Mouse (Mus musculus) thymus, postnatal 36 days (tissue): Measurements from ENCODE around the gene Olfr986.
"Not testable (repeated sequence)": the region's sequence is repeated elsewhere in the genome, so short reads cannot be mapped to it uniquely, and the experiment has no call there.

ENCODE experiments used
- DNase-seq, 2 experiments: peaks; one replicate each; pipeline ENCODE4 v3.0.0; 2022; ENCODE audit warnings: mixed read lengths in 2 of 2

The Olfr986 gene

DNA sequence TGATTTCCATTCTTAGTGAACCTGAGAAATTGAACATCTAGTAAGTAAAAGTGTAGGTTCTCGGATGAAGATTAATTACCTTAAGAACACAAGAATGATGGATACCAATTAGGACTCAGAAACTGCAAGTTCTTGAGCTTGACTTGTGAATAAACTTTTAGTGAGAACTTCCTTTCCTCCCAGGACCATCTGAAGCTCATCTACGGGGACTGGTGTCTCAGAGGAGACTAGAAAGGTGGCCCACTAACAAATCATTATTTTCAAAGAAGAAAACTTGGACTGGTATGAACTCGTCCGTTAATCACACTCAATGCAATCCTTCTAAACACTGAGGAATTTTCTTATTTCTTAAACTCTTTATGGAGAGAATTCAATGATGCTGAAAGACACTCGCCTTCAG, at the start of gene Olfr986:
Olfr986 (plus strand) TSS at position 301 of the 400 bp plus-strand sequence.
- no peak for DNase-seq

GRCm38 (mm10) chr9:40136987-40137688, 43.6 kb upstream of the Olfr986 start:
- no peak for DNase-seq

- DNase-seq = no peak
These were observed 41.2 kb upstream of the Olfr986 start for GRCm38 (mm10) chr9:40139484-40139883.

DNA sequence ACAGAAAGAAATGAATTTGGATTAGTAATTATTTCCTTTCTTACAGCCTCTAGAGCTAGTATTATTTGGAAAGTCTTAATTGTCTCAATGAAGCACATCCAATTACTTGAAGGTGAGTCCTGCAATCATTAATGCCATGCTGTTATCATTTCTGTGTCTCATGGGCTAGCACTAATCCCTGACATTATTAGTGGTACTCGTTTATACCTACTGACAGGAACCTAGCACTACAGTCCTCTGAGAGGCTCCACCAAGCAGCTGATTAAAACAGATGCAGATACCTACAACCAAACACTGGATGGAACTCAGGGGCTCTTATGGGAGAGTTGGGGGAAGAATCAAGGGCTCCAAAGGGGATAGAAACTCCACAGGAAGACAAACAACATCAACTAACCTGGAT, 39.2 kb upstream of the Olfr986 start:
- DNase-seq = no peak

DNA sequence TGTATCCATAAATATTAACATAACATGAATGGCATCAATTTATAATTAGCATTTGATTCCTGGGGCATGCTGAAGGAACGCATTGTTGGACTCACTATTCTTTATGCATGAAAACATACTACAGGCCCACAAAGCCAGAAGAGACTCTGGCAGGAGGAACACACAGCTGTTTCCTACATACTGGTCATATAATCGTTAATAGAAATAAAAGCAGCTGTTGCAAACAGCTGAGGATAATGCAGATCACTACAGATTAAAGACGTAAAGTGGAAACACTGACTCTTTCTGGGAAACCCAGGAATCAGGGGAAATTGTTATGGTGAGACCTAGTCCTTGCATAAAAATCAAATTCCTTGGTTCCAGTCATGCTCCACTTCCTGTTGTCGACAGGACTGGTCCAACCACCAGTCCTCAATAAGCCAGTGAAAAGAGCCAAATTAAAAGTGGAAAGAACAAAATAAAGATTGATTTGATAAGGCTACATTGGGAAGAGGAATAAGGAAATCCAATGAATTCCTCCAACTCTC, 25.5 kb upstream of the Olfr986 start:
- DNase-seq = no peak

DNA sequence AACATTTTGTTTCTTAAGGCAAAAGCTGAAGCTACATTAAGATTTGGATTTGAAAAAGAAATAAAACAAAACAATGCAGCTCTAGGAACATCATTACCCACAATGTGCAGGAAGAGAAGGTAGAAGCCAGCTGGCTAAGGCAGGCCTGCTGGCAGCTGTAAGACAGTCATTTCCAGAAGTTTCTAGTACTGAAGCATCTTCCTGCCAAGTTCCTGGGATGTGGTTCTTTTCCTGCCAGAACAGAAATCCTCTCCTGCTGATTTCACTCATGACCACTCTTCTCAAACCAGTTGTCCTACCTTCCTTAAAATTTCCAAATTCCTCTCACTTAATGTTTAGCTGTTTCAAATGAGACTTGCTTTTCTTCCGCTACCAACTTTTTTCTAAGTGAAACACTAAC, 14.3 kb upstream of the Olfr986 start:
- DNase-seq = no peak

- no peak for DNase-seq
These were observed 3.7 kb upstream of the Olfr986 start for GRCm38 (mm10) chr9:40177017-40177416.

DNA sequence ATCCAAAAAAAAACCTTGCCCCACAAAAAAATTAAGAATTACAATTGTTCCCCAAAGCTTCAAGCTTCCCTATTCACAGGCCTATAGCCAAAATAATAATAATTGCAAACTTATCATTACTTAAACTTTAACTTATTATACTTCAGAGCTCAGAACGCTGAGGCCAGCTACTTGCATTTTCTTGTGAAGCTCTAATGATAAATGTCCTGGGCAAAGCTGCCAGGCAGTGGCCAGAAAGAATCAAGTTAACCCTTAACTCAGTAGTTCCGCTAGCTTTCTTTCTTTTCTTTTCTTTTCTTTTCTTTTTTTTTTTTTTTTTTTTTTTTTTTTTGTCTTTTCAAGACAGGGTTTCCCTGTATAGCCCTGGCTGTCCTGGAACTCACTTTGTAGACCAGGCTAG, 4.4 kb downstream of the Olfr986 start:
- DNase-seq = not testable (repeated sequence)

DNA sequence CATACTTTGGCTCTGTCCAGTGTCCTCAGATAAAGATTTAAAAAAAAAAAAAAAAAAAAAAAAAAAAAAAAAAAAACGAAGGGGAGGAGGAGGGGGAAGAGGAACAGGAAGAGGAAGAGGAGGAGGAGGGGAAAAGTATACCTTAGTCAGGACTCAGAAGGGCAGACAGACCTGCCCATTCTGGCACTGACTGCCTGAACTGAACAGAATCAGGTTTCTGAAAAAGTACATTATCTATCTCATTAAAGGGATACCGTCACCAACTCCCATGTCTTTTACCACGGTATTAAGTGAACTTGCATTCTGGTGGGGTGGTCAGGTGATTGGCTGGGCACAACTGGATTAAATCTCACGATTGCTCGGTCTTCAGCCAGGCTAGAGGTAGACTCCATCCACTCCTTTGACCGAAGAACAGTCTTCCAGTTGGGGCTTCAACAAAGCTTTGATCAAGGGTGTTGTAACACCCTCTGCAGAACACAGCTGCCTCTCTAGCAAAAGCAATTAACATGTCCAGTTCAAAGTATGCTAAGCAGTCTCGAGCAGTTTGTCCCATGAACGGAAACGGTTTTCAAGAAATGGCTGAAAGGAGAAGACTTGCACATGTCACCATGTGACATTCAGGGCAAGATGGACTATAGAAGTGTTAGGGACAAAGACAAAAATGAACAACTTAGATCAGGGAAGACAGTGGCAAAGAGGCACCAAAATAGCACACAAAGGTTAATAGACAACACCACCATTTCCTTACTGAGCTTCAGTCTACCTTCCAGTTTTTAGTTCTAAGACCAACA, 10.6 kb downstream of the Olfr986 start:
- no peak for DNase-seq

DNA sequence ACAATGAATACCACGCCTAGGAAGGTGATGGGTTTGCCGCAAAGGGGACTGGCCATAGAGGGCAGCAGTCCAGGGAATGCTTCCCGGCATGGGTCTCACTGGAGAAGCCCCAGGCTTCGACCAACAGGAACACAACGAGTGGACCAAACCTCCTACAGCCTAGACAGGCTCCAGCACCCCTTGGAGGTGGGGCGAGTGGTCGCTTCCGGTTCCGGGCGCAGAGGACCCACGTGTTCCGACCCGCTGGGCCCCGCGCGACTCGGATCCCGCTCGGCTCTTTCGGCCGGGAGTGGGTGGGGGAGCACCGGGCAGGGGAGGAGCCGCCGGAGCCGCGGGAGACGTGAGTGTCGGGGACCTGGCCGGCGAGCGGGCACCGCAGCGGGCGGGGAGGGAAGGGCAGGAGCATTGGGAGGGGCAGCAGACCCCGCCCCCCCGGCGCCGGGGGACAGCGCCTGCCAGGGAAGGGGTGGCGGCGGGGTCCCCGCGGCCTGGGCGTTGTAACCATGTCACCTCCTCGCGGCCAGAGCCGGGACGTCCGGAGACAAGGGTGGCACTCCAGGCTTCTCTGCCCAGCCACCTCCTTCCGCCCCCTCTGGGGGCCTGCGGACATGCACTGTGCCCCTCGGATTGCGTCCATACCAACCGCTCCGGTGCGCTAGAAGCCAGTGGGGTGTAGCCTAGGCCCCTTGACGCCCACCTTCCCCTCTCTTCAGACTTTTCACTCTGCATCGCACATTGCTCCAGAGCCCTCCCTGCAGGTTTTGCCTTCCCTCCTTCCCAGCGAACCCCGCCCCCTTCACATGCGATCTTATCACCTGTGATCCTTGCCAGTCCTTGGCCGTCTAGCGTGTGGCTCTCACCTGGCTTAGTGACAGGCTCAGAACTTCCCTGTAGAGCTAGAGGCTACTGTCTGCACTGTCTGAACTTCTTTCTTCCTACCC, 11.6 kb downstream of the Olfr986 start, which contains the start of gene Zfp202:
Zfp202 (plus strand) TSS at position 219 of the 941 bp plus-strand sequence.
- DNase-seq = peak; percentile 63 to 71

GRCm38 (mm10) chr9:40195981-40196380, 15.3 kb downstream of the Olfr986 start:
- DNase-seq = no peak

DNA sequence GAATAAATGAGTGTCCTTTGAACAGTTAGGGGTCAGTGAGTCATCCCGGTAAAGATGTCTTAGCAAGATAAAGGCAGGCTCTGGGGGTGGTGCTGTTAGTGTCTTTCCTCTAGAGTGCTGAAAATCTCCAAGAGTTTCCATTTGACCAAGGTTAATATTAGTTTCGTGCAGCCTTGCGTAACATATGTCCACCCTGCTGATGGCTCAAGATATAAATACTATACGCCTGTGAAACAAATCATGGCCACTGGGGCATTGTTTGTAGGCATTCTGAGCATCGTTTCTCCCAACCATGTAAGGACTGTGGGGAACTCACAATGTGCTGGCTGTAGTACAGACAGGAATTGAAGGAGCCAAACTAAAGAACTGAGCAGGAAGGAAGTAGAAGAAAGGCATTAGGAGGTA, 25.8 kb downstream of the Olfr986 start:
- no peak for DNase-seq

- no peak for DNase-seq
These were observed 30.0 kb downstream of the Olfr986 start for GRCm38 (mm10) chr9:40210744-40211143.

DNA sequence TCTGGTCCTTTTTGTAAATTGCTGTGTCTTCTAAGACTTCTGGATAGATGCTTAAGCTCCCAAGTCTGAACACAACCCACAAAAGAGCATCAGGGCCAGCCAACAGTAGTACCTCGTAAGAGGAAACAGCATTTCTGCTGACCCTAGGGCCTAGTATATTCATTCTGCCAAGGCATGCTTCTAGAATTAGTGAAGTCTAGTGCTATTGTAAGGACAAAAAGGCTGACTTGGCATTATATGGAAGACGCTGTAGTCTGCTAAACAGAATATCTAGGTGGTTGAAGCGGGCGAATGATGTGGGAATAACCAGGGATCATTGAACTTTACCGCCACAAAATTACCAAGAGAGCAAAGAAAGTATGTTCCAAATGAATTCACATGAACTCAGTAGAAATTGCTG, 33.3 kb downstream of the Olfr986 start:
- DNase-seq = no peak

DNA sequence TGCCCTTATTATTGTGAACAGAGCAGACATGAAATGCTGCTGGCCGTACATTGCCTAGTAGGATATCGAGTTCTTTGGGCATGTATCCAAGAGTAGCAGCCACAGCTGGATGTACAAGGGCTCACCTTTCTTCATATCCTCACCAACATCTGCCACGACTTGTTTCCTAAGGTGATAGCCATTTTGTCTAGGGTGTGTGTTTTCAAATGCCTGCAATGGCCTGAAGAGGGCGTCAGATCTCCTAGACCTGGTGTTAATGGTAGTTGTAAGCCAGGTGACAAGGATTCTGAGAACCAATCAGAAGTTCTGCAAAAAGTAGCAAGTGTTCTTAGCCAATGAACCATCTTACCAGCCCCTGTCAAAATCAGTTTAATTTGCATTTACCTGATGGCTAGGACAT, 35.9 kb downstream of the Olfr986 start:
- DNase-seq = no peak

DNA sequence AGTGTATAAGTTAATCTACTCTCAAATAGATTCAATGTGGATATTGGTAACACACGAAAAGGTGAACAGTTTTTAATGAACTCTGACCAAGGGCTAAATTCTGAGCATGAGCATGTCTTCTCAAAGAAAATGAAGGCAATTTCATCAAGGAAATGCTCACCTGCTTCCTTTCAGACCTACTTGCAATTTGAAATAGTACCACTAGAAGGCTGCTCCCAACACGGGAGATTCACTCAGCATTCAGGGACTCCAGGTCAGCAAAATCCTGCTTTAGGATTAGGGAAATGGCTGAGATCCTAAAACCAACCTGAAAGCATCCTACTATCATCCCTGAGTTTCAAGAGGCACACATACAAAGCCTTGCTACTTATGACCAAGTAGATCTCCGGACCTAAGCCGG, 43.6 kb downstream of the Olfr986 start:
- no peak for DNase-seq

- no peak for DNase-seq
These were observed 47.4 kb downstream of the Olfr986 start for GRCm38 (mm10) chr9:40227874-40228789.

DNA sequence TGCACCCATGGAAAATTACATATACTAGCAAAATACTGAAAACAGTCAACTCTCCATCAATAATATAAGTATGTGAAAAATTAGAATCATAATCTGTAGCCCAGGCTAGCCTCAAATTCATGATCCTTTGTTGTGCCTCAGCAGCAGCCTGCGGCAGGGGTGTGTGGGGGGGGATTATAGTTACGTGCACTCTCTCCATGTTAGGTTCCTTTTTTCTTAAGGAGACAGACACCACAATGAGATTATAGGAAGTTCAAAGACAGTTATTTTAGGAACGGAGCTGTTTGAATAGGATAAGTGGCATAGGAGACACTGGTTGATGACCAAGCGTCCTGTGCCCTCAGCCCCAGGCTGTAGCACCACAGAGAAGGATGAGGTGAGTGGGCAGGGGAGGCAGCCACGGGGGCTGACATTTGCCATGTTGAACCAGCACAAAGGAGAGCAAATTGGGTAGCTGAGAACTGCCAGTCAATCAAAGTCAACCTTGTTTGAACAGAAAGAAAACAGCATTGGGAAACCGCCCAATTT, 48.1 kb downstream of the Olfr986 start:
- no peak for DNase-seq

- no peak for DNase-seq
These were observed 48.8 kb downstream of the Olfr986 start for GRCm38 (mm10) chr9:40229479-40229878.

- no peak for DNase-seq
These were observed 50.3 kb downstream of the Olfr986 start for GRCm38 (mm10) chr9:40231019-40231418.
